Mouse (Mus musculus) liver, embryonic 16.5 days (tissue): Measurements from ENCODE around the gene Itga2. TPM values are rescaled to one million over a fixed set of nuclear protein-coding genes. Genes with fewer than 3 reads are reported as not detected.

Experiments
- ATAC-seq: fragments of 200-750 bp; cut with Nextera tagmentation; 2 replicates; pipeline ENCODE4 v1.8.0; 2017; ENCODE audit warnings: low read depth, mild to moderate bottlenecking, moderate number of reproducible peaks, moderate library complexity
- H3K27ac ChIP-seq: fragments of 300-500 bp; sonication (generic); 2 replicates; pipeline ENCODE4 v1.5.1; 2014; ENCODE audit warnings: mild to moderate bottlenecking, low read length
- H3K27me3 ChIP-seq: fragments of 300-500 bp; sonication (generic); 2 replicates; pipeline ENCODE4 v1.6.1; 2014; ENCODE audit warnings: low read depth, low read length, mixed read lengths; ENCODE audit not compliant: control insufficient read depth, insufficient read depth
- H3K36me3 ChIP-seq: fragments of 300-500 bp; sonication (generic); 2 replicates; pipeline ENCODE4 v1.6.1; 2014; ENCODE audit warnings: mild to moderate bottlenecking; ENCODE audit not compliant: control insufficient read depth, insufficient read depth
- H3K4me1 ChIP-seq: fragments of 300-500 bp; sonication (generic); 2 replicates; pipeline ENCODE4 v1.6.1; 2014; ENCODE audit warnings: low read depth, low read length, mixed read lengths; ENCODE audit not compliant: control insufficient read depth
- H3K4me2 ChIP-seq: fragments of 300-500 bp; sonication (generic); 2 replicates; pipeline ENCODE4 v1.6.1; 2014; ENCODE audit warnings: low read depth, low read length, mixed read lengths
- H3K4me3 ChIP-seq: fragments of 300-500 bp; sonication (generic); 2 replicates; pipeline ENCODE4 v1.5.1; 2014; ENCODE audit warnings: low read depth, mild to moderate bottlenecking, low read length
- H3K9ac ChIP-seq: fragments of 300-500 bp; sonication (generic); 2 replicates; pipeline ENCODE4 v1.6.1; 2014; ENCODE audit warnings: low read depth, low read length
- H3K9me3 ChIP-seq: fragments of 300-500 bp; sonication (generic); replicated peaks from 2 replicates; pipeline ENCODE4 v1.6.1; 2016; ENCODE audit warnings: low read length; ENCODE audit not compliant: control insufficient read depth
- WGBS: fragments of 180-500 bp; shearing (Covaris S2); extraction: QIAGEN DNeasy Blood & Tissue Kit; methylation state at CpG from one replicate; pipeline ENCODE4 v1.1.7; 2014; ENCODE audit not compliant: insufficient replicate concordance; 5-methylcytosine and 5-hydroxymethylcytosine counted together
- polyA plus RNA-seq: library from polyadenylated mRNA; unstranded; fragments of >200 nt; fragmentation: Nextera tagmentation; extraction: Ambion mirVana; gene quantifications from 2 replicates; pipeline ENCODE4 v1.2.1, GENCODE M21; 2015

The Itga2 gene
- polyA plus RNA-seq, 1 experiment from 2014 or later, result 0.99 TPM

DNA sequence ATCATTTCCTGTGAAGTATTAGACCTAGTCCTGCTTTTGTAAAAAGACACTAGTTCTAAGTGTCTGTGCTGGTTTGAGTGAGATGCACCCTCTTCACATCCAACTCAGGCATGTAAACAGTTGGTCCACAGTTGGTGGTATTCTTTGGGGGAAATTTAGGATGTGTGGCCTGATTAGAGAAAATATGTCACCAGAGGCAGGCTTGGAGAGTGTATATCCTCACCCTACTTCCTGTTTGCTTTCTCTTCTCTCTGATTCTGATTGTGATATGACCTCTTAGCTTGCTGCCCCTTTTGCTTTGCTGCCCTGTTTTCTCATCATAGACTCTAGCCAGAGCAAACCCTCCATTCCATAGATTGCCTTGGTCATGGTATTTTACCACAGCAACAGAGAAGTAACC is 37.2 kb downstream of the Itga2 start:
- Histone ChIP-seq H3K36me3 (no peaks in the 10 kb centered on the region), H3K4me1 (no peaks in the 10 kb centered on the region), H3K9ac (no peak overlapping the region), H3K27me3 (no peaks in the 10 kb centered on the region), H3K4me2 (no peak overlapping the region), H3K27ac (no peak overlapping the region), H3K4me3 (no peak overlapping the region), H3K9me3 (no peaks in the 10 kb centered on the region)
- no peak for ATAC-seq

DNA sequence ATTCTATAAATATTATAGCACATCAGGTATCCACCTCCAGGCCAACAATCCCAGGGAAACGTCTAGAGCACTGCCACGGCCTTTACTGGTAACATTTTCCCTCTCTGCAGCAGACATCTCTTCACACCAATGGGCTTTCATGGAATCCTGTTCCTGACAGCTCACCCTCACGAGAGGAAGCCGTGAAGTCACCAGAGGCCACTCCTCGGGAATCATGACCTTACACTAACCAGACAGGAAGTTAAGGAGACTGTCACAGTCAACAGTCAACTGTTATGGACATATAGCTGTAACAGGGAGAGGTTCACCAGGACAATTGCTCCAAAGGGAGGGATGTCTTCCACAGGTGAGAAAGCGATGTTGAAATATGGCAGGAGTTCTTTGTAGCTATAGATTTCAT is 40.2 kb downstream of the Itga2 start:
- H3K9me3 ChIP-seq, result no peaks in the 10 kb centered on the region

DNA sequence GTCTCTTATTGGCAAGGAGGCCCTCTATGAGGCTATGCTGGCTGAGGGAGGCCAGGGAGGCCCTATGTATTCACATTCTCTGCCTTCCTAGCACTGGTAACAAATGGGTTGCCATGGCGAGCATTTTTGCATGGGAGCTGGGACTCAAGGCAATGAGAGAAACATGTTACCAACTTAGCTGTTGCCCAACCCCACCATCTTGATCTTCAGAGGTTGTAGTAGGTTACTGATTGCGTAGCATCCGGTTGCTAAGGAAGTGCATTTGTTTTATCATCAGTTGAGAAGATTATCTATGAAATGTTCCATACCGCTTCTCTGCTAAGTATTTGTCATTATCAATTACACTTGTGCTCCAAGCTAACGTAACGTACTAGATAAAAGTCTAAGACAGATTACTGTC is 44.2 kb downstream of the Itga2 start:
- WGBS, result 63% methylated on average over 6 of the region's 6 CpGs
- no peak overlapping the region for H3K4me2 ChIP-seq
- ATAC-seq, result no peak

More for the DNA sequence above, 40.2 kb downstream of the Itga2 start:
- no peak for ATAC-seq
- Histone ChIP-seq H3K4me3 (no peak overlapping the region), H3K27ac (no peak overlapping the region), H3K36me3 (no peaks in the 10 kb centered on the region), H3K27me3 (no peaks in the 10 kb centered on the region), H3K4me1 (no peaks in the 10 kb centered on the region; the same call in 1 of the 2 replicates), H3K9ac (no peak overlapping the region), H3K4me2 (no peak overlapping the region)
- WGBS, result 51% methylated on average over 6 of the region's 6 CpGs

DNA sequence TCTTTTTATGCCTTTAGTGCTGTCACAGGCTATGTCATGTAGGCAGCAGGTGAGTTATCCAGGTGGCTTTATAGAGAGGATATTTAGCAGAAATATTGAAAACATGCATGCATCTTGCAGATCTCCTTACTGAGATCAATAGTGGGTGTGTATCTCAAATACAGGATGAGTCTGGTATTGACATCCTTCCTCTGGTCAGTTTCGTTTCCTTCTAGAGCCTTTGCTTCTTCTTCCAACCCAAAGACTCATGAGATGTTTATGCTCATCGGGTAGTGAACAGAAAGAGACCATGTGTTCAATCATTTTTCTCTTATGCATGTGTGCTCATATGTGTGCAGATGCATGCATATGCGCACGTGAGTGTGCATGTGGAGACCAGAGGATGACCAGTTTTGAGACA is 44.6 kb downstream of the Itga2 start:
- Histone ChIP-seq H3K4me1 (no peaks in the 10 kb centered on the region; the same call in 1 of the 2 replicates), H3K27me3 (no peaks in the 10 kb centered on the region), H3K36me3 (no peaks in the 10 kb centered on the region), H3K27ac (no peak overlapping the region), H3K9ac (no peak overlapping the region), H3K4me3 (no peak overlapping the region), H3K4me2 (no peak overlapping the region), H3K9me3 (no peaks in the 10 kb centered on the region)
- 52% methylated on average over 4 of the region's 4 CpGs for WGBS
- ATAC-seq, result no peak

More for the DNA sequence above, 44.2 kb downstream of the Itga2 start:
- H3K36me3 ChIP-seq, result no peaks in the 10 kb centered on the region
- H3K27me3 ChIP-seq, result no peaks in the 10 kb centered on the region
- H3K4me3 ChIP-seq, result no peak overlapping the region
- no peak overlapping the region for H3K9ac ChIP-seq
- H3K27ac ChIP-seq, result no peak overlapping the region
- no peaks in the 10 kb centered on the region; the same call in 1 of the 2 replicates for H3K4me1 ChIP-seq
- no peaks in the 10 kb centered on the region for H3K9me3 ChIP-seq

DNA sequence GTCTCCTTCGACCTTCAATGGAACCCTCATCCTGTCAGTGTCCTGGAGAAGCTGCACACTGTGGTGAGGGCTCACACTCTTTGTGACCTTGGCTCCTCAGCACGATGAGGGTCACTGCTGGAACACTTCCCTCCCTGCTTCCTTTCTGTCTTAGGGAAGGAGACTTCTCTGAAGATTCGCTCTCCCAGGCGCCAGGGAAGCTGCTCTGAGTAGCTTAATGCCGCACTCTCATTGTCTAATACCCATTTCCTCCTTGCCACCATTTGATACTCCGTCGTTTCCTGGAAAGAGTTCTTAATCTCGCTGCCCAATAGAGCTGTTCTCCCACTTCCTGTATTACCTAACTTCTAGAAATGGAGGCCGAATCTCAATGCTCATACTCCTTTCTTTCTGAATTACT is 46.7 kb downstream of the Itga2 start:
- H3K4me1 ChIP-seq, result no peaks in the 10 kb centered on the region; the same call in 1 of the 2 replicates
- no peaks in the 10 kb centered on the region for H3K27me3 ChIP-seq
- no peak overlapping the region for H3K27ac ChIP-seq
- H3K4me2 ChIP-seq, result no peak overlapping the region
- H3K36me3 ChIP-seq, result no peaks in the 10 kb centered on the region
- WGBS, result 13% methylated on average over 9 of the region's 9 CpGs
- no peak overlapping the region for H3K9ac ChIP-seq
- no peaks in the 10 kb centered on the region for H3K9me3 ChIP-seq
- ATAC-seq, result peak; percentile 24; the same call in 1 of the 2 replicates
- no peak overlapping the region for H3K4me3 ChIP-seq

DNA sequence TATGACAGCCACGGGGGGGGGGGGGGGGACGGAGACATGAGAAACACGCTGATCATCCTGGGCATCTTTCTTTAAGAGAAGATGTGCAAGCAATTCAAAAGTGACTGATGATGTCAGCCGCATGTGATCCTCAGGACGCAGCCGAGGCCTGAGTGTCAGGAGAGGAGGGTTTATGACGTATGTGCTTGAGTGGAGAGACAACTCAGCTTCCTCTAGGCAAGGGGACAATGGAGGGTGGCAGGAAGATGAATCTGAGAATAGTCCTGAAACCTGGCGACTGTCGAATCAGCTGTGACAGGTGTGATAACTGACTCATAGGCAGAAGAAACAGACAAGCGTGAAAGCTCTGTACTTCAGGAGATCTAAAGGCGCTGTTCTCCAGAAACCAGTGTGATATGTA is 53.2 kb downstream of the Itga2 start:
- ATAC-seq, result no peak
- H3K9ac ChIP-seq, result no peak overlapping the region
- H3K27me3 ChIP-seq, result no peaks in the 10 kb centered on the region
- H3K36me3 ChIP-seq, result no peaks in the 10 kb centered on the region
- H3K4me1 ChIP-seq, result no peaks in the 10 kb centered on the region
- H3K4me2 ChIP-seq, result no peak overlapping the region
- H3K4me3 ChIP-seq, result no peak overlapping the region
- 68% methylated on average over 11 of the region's 11 CpGs for WGBS
- H3K9me3 ChIP-seq, result no peaks in the 10 kb centered on the region
- H3K27ac ChIP-seq, result no peak overlapping the region

DNA sequence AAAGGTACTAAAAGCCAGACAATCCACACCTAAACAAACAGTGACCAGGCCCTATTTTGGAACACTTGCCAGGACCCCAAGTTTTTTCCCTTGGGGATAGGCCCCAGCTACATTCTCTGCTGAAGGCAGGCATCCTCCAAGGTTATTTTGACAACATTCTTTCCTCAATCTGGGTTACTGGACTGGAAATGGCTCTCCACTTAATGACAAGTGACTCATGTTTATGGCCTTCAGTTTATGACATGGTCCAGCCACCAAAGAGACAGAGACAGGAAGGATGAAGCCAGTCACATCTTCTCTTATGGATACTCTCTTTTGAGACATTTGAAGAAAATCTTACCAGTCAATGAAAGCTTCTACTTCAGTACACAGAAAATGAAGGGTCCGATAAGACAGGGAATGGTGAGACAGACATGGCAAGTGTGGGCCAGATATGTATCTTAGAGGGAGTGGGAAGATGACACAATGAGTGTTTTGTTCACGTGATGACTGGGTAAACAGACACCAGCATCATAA is 55.8 kb downstream of the Itga2 start:
- 56% methylated on average over 2 of the region's 2 CpGs for WGBS

DNA sequence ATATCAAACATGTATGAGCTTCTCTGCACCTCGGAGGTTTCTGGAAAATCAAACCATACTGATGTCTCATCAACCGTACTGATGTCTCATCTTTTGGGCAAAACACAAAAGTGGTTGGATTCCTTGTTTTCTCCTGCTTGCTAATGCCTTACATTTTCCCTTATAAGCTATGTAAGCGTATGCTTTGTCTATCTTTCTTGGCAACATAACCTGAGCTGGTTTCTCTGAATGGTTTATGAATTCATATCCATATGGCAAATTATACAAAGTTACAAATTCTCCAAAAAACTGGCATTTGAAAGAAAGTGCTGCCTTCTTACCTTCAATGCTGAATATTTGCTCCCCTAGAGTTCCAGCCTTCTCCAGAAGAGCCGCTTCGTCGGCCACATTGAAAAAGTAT is 57.2 kb downstream of the Itga2 start:
- no peak overlapping the region for H3K9ac ChIP-seq
- H3K27me3 ChIP-seq, result no peaks in the 10 kb centered on the region
- H3K4me1 ChIP-seq, result no peaks in the 10 kb centered on the region
- H3K4me2 ChIP-seq, result no peak overlapping the region
- no peaks in the 10 kb centered on the region for H3K36me3 ChIP-seq
- H3K27ac ChIP-seq, result no peak overlapping the region
- 76% methylated on average over 6 of the region's 6 CpGs for WGBS
- no peak for ATAC-seq
- H3K9me3 ChIP-seq, result no peaks in the 10 kb centered on the region
- no peak overlapping the region for H3K4me3 ChIP-seq

More for the DNA sequence above, 55.8 kb downstream of the Itga2 start:
- ATAC-seq, result no peak
- Histone ChIP-seq H3K27me3 (no peaks in the 10 kb centered on the region), H3K4me3 (no peak overlapping the region), H3K27ac (no peak overlapping the region), H3K4me1 (no peaks in the 10 kb centered on the region), H3K9me3 (no peaks in the 10 kb centered on the region), H3K4me2 (no peak overlapping the region), H3K36me3 (no peaks in the 10 kb centered on the region), H3K9ac (no peak overlapping the region)

DNA sequence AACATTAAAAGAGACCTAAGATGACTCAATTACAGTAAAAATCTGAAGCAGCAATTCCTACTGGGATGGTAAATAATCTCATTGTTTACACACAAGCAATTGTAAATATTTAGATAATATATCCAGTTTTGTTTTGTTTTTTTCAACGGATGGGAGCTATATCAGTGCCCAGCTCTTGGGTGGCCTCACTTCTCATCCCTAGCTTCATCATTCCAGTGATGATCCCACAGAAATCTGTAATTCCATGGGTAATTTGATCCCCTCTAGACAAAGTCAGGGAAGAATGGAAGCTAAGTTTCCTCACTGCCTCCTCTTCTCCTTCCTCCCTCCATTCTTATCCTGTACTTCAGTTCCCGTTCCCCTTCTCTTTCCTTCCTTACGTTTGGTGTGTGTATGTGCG is 74.4 kb downstream of the Itga2 start:
- no peak overlapping the region for H3K27ac ChIP-seq
- H3K4me1 ChIP-seq, result no peaks in the 10 kb centered on the region
- no peak for ATAC-seq
- H3K27me3 ChIP-seq, result no peaks in the 10 kb centered on the region
- H3K9ac ChIP-seq, result no peak overlapping the region
- H3K4me3 ChIP-seq, result no peak overlapping the region
- H3K4me2 ChIP-seq, result no peak overlapping the region
- WGBS, result 74% methylated on average over 4 of the region's 4 CpGs
- H3K36me3 ChIP-seq, result no peaks in the 10 kb centered on the region
- H3K9me3 ChIP-seq, result no peaks in the 10 kb centered on the region
